Mouse (Mus musculus) lung, postnatal 14 days (tissue): Measurements from ENCODE around the gene Polr2e.
"Not testable (repeated sequence)": the region's sequence is repeated elsewhere in the genome, so short reads cannot be mapped to it uniquely, and the experiment has no call there.

Experiments used
- DNase-seq: peaks from one replicate; pipeline ENCODE4 v3.0.0; 2021

The Polr2e gene

DNA sequence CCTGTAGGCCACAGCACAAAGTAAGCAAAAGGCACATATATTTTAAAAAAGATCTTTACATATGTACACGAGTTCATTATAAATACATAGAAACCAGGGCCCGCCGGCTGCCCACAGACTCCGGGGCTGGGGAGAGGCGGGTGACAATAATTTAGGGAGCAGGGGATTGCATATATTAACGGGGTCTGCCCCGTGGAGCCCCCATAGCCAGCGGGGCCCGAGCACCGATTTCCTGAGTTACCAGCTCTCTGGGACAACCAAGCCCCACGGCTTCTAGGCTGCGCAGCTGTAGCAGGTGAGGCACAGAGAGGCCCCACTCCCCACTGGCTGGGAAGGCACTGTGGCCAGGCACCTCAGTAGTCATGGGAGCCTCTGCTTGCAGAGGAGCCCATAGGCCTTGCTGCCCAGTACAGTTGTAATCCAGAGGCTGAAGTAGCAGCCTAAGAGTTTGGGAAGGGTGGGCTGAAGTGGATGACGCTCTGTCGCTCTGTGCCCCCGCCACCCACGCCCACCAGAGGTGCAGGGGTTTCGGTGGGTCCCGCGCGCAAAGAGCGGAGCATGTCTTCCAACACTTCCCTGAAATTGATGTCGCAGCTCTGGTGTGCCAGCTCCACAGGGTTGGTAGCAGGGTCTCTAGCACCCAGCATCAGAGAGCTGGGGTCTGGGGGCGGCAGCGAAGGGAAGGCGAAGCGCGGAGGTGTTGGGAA lies 17.5 kb upstream of the Polr2e start:
- DNase-seq = no peak

DNA sequence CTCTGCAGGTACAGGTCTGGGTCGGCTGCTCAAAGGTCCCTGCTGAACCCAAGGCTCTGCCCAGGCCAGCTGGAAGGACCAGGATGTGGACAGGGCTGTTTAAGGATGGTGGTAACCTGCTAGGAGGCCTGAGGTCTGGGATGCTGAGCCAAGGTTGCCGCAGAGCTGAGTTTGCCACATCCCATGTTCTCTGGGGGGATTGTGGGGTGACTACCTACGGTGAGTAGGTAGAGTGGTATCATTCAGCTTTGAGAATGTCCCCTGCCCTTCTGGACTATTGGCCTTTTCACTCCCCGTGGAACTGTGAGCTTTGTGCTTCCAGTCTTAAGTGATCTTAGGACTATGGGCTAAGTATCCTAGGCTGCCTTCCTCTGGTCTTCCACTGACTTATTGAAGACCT lies 16.9 kb upstream of the Polr2e start:
- DNase-seq = no peak

DNA sequence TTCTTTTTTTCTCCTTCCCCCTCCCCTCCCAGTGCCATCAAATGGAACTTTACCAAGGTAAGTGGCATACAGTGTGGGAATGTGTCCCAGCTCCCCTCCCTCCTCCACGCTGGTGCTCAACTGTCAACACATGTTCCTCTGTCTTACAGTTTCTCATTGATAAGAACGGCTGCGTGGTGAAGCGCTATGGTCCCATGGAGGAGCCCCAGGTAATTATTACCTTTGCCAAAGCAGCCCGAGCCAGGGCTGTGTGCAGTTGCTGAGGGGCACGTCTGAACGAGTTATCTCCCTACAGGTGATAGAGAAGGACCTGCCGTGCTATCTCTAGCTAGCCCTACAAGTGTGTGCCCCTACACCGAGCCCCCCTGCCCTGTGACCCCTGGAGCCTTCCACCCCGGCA lies 16.3 kb upstream of the Polr2e start:
- no peak for DNase-seq

DNA sequence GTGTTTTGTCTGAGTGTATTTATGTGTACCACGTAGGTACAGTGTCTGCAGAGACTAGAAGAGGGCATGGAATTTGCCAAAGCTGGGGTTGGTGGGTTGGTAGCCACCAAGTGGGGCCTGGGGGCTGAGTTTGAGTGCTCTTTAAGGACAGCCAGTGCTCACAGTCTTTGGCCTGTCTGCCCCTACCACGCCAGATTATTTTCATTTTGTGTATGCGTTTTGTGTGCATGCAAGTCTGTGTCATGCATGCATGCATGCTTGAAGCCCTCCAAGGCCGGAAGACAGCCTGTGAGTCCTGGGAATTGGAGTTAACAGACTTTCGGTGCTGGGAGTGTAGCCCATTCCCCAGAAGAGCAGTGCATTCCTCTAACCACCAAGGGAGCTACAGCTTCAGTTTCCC lies 15.8 kb upstream of the Polr2e start:
- no peak for DNase-seq

DNA sequence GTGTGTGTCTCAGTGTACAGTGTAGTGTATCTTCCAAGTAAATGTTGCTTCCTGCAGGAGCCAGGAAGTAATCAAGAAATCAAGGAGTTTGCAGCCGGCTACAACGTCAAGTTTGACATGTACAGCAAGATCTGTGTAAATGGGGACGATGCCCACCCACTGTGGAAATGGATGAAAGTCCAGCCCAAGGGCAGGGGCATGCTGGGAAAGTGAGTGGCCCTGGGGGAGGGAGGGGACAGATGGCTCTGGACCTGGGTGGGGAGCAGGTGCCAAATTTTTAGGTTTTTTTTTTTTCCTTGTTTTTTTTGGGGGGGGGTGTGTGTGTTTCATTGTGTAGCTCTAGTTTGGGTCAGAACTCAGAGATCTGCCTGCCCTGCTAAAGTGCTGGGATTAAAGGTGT lies 15.3 kb upstream of the Polr2e start:
- not testable (repeated sequence) for DNase-seq

DNA sequence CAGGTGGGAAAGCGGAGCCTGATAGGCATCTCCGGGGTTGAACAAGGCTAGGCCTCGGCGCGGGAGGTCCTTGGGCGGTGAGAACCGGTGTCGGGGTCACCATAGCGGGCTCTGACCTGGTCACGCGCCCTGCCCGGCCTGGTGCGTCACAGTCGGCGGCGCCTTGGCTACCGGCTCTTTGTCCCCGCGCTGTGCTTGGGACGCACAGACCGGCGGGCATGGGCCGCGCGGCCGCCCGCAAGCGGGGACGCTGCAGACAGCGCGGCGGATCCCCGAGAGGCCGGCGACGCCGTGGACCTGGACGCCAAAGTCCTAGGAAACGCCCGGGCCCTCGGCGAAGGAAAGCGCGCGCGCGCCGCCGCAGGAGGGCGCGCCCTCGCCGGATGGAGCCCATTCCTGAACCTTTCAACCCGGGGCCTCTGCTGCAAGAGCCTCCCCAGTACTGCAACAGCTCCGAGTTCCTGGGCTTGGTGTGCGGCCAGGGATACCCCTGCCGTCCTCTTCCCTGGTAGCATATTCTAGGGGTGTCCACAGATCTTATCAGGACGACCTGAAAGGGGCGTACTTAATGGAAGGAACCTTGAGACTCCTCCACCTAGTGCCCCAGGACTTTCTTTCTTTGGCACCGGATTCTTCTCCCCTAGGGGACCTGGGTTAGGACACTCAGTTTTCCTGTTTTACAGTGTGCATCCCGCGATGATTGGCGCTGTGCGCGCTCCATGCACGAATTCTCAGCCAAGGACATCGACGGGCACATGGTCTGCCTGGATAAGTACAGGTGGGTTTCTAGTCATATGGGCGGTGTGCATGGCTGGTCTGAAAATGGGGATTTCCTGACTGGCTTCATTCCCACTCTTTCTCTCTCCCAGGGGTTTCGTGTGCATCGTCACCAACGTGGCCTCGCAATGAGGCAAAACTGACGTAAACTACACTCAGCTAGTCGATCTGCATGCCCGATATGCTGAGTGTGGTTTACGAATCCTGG lies 14.5 kb upstream of the Polr2e start:
- DNase-seq = peak; percentile 80

DNA sequence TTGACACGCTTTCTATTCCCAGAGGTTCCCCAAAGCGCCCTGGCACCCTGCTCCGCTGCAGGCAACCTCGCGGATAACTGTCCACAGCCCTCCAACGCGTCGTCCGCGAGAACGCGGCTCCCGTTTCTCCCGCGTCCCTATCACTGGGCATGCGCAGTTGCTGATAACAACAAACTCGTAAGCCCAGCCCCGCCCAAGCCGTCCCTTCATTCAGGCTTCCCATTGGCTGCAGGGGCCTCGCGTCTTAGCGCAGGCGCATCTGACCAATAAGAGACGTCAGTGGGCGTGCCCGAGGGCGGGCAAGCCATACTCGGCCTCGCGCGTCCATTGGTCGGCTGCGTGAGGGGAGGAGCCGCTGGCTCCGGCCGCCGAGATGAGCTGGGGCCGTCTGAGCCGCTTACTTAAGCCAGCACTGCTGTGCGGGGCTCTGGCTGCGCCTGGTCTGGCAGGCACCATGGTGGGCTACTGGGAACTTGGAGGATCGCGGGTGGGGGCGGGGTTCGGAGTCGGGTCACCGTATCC lies 13.7 kb upstream of the Polr2e start:
- peak; percentile 100 for DNase-seq

DNA sequence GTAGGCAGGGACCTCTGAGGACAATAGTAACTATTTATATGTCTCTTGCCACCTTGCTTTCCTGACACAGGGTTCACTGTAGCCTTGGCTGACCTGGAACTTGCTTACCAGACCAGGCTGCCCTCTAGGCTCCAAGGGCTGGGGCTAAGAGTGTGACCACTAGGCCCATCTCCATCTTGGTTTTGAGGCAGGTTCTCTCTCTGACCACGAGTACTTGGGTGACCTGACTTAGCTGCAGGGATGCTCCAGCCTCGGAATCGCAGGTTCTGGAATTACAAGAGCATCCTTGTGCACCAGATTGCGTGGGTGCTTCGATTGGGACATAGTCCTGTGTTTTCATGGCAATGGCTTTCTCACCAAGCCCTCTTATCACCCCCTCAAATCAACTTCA lies 12.8 kb upstream of the Polr2e start:
- no peak for DNase-seq

DNA sequence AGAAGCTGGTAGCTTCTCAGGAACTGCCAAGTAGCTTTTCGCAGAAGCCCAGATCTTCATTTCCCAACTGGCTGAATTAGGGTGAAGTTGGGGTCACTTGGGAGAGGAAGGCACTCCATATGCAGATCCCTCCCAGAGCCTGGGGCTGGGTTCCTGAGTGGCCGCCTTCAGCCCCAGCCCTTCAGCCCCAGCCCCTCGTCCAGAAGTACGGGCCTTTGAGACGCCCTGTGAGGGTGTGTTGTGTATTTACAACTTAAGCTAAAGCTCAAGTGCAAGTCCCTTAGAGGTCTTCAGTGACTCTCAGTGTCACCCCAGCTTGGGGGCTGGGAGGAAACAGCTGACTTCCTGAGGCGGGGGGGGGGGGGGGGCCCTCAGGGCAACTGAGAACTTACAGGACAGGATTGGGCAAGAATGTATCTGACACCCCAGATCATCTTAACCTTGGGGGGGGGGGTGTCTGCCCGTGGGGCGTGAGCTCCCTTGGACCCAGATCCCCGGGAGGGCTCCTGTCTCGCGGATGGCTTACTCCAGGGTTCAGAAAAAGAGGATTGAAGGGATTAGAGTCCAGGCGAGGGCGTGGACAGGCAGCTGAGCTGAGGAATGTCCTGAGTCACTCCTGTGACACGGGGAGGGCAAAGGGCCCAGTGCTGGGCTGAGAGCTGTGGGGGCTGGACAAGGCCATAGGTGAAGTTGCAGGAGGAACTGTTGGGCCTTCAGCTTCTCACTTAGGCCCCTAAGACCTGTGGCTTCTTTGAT lies 12.2 kb upstream of the Polr2e start:
- peak; percentile 71 for DNase-seq

DNA sequence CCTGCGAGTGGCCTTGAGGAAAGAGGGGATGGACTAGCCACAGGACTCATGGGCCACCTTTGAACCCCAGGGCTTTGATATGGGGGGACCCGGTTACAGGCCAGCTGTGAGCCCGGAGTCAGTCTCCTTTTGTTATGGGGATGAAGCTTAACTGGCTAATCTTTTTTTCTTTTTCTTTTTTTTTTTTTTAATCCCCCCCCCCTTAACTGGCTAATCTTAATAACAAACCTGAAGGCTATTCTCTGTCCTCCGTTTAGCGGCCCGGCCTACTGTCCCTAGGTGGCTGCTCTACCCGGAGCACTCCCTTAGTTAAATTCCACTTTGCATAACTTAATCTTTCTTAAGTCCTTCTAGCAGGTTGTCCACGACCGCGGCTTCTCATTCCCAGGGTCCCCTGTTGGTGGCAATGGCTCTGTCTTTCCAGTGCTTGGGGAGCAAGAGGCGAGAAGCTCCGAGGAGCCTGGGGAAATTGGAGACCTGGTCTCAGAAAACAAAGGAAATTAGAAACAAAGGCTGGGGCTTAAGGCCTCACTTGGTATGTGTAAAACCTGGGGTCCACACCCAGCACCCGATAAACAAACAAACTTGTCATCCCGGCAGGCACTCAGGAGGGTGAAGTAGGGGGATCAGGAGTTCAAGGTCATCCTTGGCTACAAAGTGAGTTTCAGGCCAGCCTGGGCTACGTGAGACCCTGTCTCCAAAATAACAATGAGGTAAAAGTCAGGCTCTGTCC lies 11.5 kb upstream of the Polr2e start:
- DNase-seq = no peak

DNA sequence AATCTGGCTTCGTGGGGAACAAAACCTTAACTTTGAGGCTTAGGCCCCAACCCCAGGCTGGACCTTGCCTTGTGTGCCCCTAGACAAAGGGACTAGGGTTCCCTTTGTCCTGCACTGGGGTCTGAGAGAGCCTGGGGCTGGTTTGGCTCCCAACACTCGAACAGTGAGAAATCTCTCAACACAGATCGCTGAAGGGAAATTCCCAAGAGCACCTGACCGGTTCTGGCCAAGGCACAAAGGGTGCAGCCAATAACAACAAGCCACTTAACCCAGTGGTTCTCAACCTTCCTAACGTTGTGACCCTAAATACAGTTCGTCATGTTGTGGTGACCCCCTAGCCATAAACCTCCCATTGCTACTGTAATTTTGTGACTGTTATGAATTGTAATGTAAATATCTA lies 10.6 kb upstream of the Polr2e start:
- no peak for DNase-seq

DNA sequence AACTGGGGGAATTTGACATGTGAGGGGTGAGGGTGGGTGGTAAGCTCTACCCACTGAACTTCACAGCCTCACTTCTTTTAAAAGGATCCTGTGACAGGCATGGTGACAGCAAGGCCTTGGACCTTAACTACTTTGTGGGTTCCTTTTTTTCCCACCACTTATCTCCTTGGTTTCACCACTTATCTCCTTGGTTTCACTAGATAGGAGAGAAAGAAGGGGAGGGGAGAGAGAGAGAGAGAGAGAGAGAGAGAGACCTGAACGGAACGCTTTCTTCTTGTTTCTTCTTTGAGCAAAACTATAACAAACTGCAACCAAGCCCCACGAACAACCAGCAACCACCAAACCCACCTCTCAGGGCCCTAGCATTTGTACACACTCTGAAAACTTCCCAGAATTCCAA lies 9.2 kb upstream of the Polr2e start:
- DNase-seq = no peak

DNA sequence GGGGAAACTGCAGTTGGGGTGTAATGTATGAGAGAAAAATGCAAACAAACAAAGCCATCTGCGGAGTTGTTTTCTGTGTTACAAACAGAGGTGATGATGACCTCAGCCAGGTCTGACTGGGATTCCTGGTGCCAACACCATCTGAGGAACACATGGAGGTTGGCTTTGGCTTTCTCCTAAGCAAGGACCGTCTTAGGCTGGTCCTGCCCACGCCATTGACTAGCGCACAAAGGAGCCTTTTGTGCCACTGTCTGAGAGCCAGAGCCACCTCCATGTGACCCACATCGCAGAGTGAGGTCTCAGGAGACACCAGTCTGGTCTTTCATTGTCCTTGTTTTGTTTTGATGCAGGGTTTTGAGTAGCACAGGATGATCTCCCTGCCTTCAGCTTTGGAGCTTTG lies 8.8 kb upstream of the Polr2e start:
- no peak for DNase-seq

DNA sequence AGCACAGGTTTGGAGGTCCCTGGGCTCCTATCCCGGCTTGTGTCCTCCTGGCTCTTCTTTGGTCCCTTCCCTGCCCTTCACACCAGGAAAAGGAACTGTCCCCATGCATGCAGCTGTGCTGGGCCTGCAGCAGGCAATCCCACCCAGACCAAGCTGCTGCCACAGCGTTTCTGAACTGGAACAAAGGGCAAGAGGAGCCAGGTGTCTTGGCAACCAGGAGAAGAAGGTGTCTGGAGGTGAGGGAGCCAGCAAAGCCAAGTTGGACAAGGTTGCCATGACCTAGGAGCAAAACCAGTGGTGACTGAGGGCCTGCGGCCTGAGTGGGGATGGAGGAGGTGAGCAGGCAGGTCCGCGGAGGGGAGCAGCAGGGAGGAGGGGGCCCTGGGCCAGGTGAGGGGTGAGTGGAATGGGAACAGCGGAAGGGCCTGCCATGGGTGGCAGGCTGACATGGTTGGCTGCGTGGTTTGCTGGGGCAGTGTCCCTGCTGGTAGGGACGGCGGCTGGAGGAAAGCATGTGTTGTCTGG lies 7.5 kb upstream of the Polr2e start, which contains the start of gene Gpx4:
TSS of gene Gpx4 (plus strand) at position 126 of the 525 bp plus-strand sequence.
- DNase-seq = no peak

DNA sequence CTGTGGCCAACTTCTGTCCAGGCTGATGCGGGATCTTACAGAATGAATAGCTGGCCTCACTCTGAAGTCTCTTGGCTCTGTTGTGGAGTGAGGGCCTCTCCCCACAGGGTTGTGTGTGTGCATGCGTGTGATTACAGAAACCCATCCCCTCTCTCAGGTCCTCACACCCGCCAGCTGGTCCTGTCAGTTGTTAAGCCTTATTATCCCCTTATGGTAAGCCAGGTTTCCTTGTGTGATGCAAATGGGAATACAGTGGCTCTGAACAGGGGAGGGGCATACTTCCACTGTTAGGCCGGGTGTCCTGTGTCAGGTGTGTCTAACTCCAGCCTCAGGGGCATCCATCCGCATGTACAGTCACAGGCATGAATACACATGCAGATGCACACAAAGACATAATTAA lies 6.2 kb upstream of the Polr2e start:
- DNase-seq = no peak

DNA sequence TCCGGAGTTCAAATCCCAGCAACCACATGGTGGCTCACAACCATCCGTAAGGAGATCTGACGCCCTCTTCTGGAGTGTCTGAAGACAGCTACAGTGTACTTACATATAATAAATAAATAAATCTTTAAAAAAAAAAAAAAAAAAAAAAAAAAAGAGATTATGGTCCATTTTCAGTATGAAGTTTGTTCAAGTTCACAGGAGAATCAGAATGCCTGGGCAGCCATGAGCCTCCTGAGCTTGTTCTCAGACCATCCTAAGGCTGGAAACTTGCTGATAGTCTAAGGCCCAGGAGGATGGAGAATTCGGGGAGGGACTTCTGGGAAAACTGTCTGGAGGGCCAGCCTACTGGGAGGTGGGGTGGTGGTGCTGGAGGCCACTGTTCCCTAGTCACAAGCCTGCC lies 5.8 kb upstream of the Polr2e start:
- not testable (repeated sequence) for DNase-seq

DNA sequence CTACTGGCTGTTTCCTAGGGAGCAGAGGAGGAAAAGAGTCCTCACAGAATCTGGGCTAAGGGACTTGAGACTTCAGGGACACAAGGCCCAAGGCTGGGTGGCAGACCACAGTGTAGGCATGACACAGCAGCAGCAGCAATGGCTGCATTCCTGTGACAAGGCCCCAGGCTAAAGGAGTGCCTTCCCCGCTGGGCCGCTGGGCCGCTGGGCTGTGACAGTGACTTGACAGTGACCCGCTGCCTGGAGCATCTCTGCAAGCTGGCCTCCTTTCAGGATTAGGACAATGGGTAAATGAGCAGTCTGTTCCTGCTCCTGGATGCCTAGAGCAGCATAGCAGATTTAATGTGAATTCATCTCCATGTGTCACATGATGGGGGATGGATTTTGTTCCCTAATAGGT lies 4.5 kb upstream of the Polr2e start:
- no peak for DNase-seq

DNA sequence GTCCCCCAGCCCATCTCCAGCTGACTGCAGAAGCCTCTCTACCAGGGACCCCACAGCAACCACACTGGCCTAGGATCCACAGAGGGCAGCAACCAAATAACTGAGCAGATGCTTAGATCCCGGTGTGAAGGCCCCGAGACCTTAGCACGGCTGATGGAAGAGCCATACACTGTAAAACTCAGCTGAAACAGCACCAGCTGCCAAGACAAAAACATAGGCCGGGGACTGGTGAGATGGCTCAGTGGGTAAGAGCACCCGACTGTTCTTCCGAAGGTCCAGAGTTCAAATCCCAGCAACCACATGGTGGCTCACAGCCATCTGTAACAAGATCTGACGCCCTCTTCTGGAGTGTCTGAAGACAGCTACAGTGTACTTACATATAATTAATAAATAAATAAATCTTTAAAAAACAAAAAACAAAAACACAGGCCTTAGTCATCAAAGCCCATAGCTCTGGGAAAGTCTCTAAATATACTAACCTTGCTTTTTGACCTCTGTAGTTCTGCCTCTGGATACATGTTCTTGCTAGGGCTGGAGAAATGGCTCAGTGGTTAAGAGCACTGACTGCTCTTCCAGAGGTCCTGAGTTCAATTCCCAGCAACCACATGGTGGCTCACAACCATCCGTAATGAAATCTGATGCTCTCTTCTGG lies 1.9 kb upstream of the Polr2e start:
- DNase-seq = not testable (repeated sequence)

DNA sequence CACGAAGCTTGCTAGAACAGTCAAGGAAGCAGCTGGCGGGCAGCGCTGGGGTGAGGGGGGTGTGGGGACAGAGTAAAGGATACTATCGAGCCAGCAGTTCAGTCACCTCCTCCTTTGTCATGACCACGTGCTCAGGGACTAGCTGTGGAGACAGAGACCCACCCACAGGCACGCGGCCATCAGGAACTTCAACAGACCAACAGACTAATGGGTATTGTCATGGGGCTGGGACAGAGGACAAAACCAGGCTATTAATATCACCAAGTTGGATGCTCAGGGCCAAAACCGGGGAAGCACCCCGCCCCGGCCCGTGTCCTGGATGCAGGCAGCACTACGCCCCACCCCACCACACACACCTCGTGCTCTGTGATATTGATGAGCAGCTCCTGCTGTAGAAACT lies 2.8 kb downstream of the Polr2e start:
- no peak for DNase-seq

DNA sequence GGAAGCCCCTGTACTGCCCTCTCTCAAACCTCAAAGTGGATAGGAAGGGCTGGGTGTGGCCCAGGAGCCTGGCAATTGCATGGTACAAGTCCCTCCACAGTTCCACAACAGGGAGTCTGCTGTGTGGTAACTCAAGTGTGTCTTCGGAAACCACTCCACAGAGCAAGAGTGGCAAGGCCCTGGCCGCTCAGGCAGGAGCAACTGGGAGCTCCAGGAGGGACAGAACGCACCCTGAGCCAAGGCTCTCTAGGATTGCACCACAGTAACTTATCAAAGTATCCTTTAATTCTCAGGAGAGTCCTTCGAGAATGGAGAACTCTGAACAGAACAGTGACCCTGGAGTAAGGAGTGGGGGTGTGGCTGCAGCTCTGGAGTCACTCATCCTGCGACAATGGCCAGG lies 3.9 kb downstream of the Polr2e start:
- DNase-seq = no peak

DNA sequence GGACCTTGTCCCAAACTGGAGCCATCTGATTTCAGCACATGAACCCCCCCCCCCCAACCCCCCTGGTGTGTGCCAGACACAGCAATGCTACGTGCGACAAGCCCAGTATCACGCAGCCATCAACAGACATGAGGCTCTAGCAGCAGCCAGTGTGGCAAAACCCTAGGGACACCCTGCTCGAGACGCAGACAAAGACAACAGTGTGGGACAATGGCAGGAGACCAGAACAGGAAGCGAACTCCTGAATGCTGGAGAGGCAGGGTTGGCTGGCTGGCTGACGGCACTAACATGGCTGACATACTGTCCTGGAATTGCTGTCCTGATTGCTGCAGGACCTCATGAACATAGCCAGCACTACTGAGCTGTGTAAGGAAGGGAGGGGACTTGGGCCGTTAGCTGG lies 4.4 kb downstream of the Polr2e start:
- no peak for DNase-seq
